Mouse (Mus musculus) CH12.LX (cell line): ENCODE data around the gene Wnt10b.

Source experiments
- CHD2 ChIP-seq: IDR thresholded peaks from 2 replicates; pipeline ENCODE4 v1.6.1; 2011; ENCODE audit warnings: low read length, improper control_type of control experiment
- EP300 ChIP-seq: IDR thresholded peaks from 2 replicates; pipeline ENCODE4 v1.6.1; 2011; ENCODE audit warnings: low read length, improper control_type of control experiment
- ETS1 ChIP-seq: conservative IDR thresholded peaks from 2 replicates; pipeline ENCODE4 v1.6.1; 2012; ENCODE audit warnings: low read depth, mild to moderate bottlenecking, inconsistent platforms, low read length, improper control_type of control experiment, moderate library complexity
- POLR2A ChIP-seq: IDR thresholded peaks from 2 replicates; pipeline ENCODE4 v1.6.1; 2011; ENCODE audit warnings: low read depth, mild to moderate bottlenecking, improper control_type of control experiment, low read length
- RAD21 ChIP-seq: IDR thresholded peaks from 2 replicates; pipeline ENCODE4 v1.6.1; 2011; ENCODE audit warnings: low read depth, mild to moderate bottlenecking, low read length, improper control_type of control experiment, moderate library complexity
- USF1 ChIP-seq: IDR thresholded peaks from 2 replicates; pipeline ENCODE4 v1.6.1; 2014; ENCODE audit warnings: low read depth, mild to moderate bottlenecking, inconsistent platforms, low read length, improper control_type of control experiment
- USF2 ChIP-seq: conservative IDR thresholded peaks from 2 replicates; pipeline ENCODE4 v1.6.1; 2011; ENCODE audit warnings: low read depth, low read length, improper control_type of control experiment
- ZMIZ1 ChIP-seq: IDR thresholded peaks from 2 replicates; pipeline ENCODE4 v1.6.1; 2012; ENCODE audit warnings: low read depth, mild to moderate bottlenecking, inconsistent platforms, low read length, improper control_type of control experiment

- TF ChIP-seq CHD2 (no peak), EP300 (no peak), USF1 (no peak), USF2 (no peak), ETS1 (no peak), ZMIZ1 (no peak), POLR2A (no peak), RAD21 (no peak)
Observed at GRCm38 (mm10) chr15:98792233-98793020, 14.5 kb upstream of the Wnt10b start.
